Mouse (Mus musculus): Measurements from ENCODE around the gene Slc8a1. TPM values are rescaled to one million over a fixed set of nuclear protein-coding genes. Genes with fewer than 3 reads are reported as not detected.

Gene Slc8a1
- polyA plus RNA-seq, 1 experiment from 2014 or later, result 5.1 TPM

GRCm38 (mm10) chr17:81433148-81433547 lies 305.0 kb downstream of the Slc8a1 start:
- Histone ChIP-seq H3K4me1 (no peaks in the 10 kb centered on the region), H3K4me2 (replicated peaks) (no peak overlapping the region), H3K27me3 (no peaks in the 10 kb centered on the region), H3K9ac (replicated peaks) (no peak overlapping the region), H3K9me3 (no peaks in the 10 kb centered on the region), H3K4me3 (no peak overlapping the region), H3K36me3 (no peaks in the 10 kb centered on the region), H3K27ac (replicated peaks) (no peak overlapping the region)
- 49% methylated on average over 5 of the region's 5 CpGs for WGBS
- ATAC-seq (ENCODE audit: low FRiP score, low read depth), result no peak

- WGBS, result 80% methylated on average over 2 of the region's 2 CpGs
- no peak overlapping the region for H3K4me3 ChIP-seq
- no peaks in the 10 kb centered on the region for H3K9me3 ChIP-seq
- no peaks in the 10 kb centered on the region for H3K4me1 ChIP-seq
- ATAC-seq (ENCODE audit: low FRiP score, low read depth), result no peak
- no peak overlapping the region for H3K4me2 ChIP-seq (replicated peaks)
- no peaks in the 10 kb centered on the region for H3K27me3 ChIP-seq
- H3K27ac ChIP-seq (replicated peaks), result no peak overlapping the region
- no peaks in the 10 kb centered on the region for H3K36me3 ChIP-seq
- no peak overlapping the region for H3K9ac ChIP-seq (replicated peaks)
Measured at GRCm38 (mm10) chr17:81432733-81433132, 305.4 kb downstream of the Slc8a1 start.

GRCm38 (mm10) chr17:81427245-81427644 lies 310.9 kb downstream of the Slc8a1 start:
- no peak overlapping the region for H3K27ac ChIP-seq (replicated peaks)
- ATAC-seq (ENCODE audit: low FRiP score, low read depth), result no peak
- H3K4me1 ChIP-seq, result peaks cover 7% of the 10 kb centered on the region; the same call in 1 of the 2 replicates
- no peak overlapping the region for H3K4me3 ChIP-seq
- no peaks in the 10 kb centered on the region for H3K36me3 ChIP-seq
- peaks cover 3% of the 10 kb centered on the region; the same call in 1 of the 2 replicates for H3K27me3 ChIP-seq
- H3K9ac ChIP-seq (replicated peaks), result no peak overlapping the region
- H3K4me2 ChIP-seq (replicated peaks), result no peak overlapping the region
- 87% methylated on average over 7 of the region's 7 CpGs for WGBS
- H3K9me3 ChIP-seq, result no peaks in the 10 kb centered on the region

GRCm38 (mm10) chr17:81424256-81424912 lies 313.8 kb downstream of the Slc8a1 start:
- H3K9ac ChIP-seq (replicated peaks), result no peak overlapping the region
- H3K4me2 ChIP-seq (replicated peaks), result no peak overlapping the region
- no peaks in the 10 kb centered on the region for H3K36me3 ChIP-seq
- peaks cover 3% of the 10 kb centered on the region; the same call in 1 of the 2 replicates for H3K27me3 ChIP-seq
- 44% methylated on average over 10 of the region's 10 CpGs for WGBS
- H3K4me3 ChIP-seq, result no peak overlapping the region
- ATAC-seq (ENCODE audit: low FRiP score, low read depth), result no peak
- no peak overlapping the region for H3K27ac ChIP-seq (replicated peaks)
- no peaks in the 10 kb centered on the region for H3K9me3 ChIP-seq
- peaks cover 11% of the 10 kb centered on the region for H3K4me1 ChIP-seq

GRCm38 (mm10) chr17:81419802-81420459 lies 318.2 kb downstream of the Slc8a1 start:
- ATAC-seq (ENCODE audit: low FRiP score, low read depth), result peak; percentile 89
- peak overlapping the region; percentile 63 for H3K27ac ChIP-seq (replicated peaks)
- 49% methylated on average over 10 of the region's 10 CpGs for WGBS

GRCm38 (mm10) chr17:81416361-81417114 lies 321.6 kb downstream of the Slc8a1 start:
- Histone ChIP-seq H3K9ac (replicated peaks) (no peak overlapping the region), H3K4me1 (peaks cover 5% of the 10 kb centered on the region; the same call in 1 of the 2 replicates), H3K36me3 (no peaks in the 10 kb centered on the region), H3K27me3 (no peaks in the 10 kb centered on the region), H3K4me2 (replicated peaks) (no peak overlapping the region), H3K9me3 (no peaks in the 10 kb centered on the region), H3K27ac (replicated peaks) (no peak overlapping the region), H3K4me3 (no peak overlapping the region)
- 89% methylated on average over 6 of the region's 6 CpGs for WGBS
- ATAC-seq (ENCODE audit: low FRiP score, low read depth), result no peak

More at GRCm38 (mm10) chr17:81419802-81420459, 318.2 kb downstream of the Slc8a1 start:
- H3K9me3 ChIP-seq, result no peaks in the 10 kb centered on the region
- peaks cover 11% of the 10 kb centered on the region for H3K4me1 ChIP-seq
- no peaks in the 10 kb centered on the region for H3K36me3 ChIP-seq
- H3K4me2 ChIP-seq (replicated peaks), result no peak overlapping the region
- no peaks in the 10 kb centered on the region for H3K27me3 ChIP-seq
- no peak overlapping the region for H3K4me3 ChIP-seq
- no peak overlapping the region for H3K9ac ChIP-seq (replicated peaks)

GRCm38 (mm10) chr17:81412736-81413135 lies 325.4 kb downstream of the Slc8a1 start:
- Histone ChIP-seq H3K4me2 (replicated peaks) (no peak overlapping the region), H3K9ac (replicated peaks) (no peak overlapping the region), H3K27ac (replicated peaks) (no peak overlapping the region), H3K27me3 (no peaks in the 10 kb centered on the region), H3K4me3 (no peak overlapping the region), H3K9me3 (no peaks in the 10 kb centered on the region), H3K36me3 (no peaks in the 10 kb centered on the region), H3K4me1 (no peaks in the 10 kb centered on the region)
- ATAC-seq (ENCODE audit: low FRiP score, low read depth), result no peak
- WGBS, result 90% methylated on average over 4 of the region's 4 CpGs

GRCm38 (mm10) chr17:81404225-81404624 lies 334.0 kb downstream of the Slc8a1 start:
- Histone ChIP-seq H3K4me2 (replicated peaks) (no peak overlapping the region), H3K4me1 (0 out of 2 replicates have a peak, but pooled peaks cover 15% of the 10 kb centered on the region), H3K27me3 (no peaks in the 10 kb centered on the region), H3K9ac (replicated peaks) (no peak overlapping the region), H3K36me3 (no peaks in the 10 kb centered on the region), H3K27ac (replicated peaks) (no peak overlapping the region), H3K9me3 (no peaks in the 10 kb centered on the region), H3K4me3 (no peak overlapping the region)
- WGBS, result 43% methylated on average over 4 of the region's 4 CpGs
- no peak for ATAC-seq (ENCODE audit: low FRiP score, low read depth)

- ATAC-seq (ENCODE audit: low FRiP score, low read depth), result no peak
- H3K4me2 ChIP-seq (replicated peaks), result no peak overlapping the region
- no peak overlapping the region for H3K27ac ChIP-seq (replicated peaks)
- no peak overlapping the region for H3K9ac ChIP-seq (replicated peaks)
- H3K4me1 ChIP-seq, result 0 out of 2 replicates have a peak, but pooled peaks cover 15% of the 10 kb centered on the region
- H3K9me3 ChIP-seq, result no peaks in the 10 kb centered on the region
- WGBS, result 87% methylated on average over 4 of the region's 4 CpGs
- H3K4me3 ChIP-seq, result no peak overlapping the region
- no peaks in the 10 kb centered on the region for H3K36me3 ChIP-seq
- H3K27me3 ChIP-seq, result no peaks in the 10 kb centered on the region
Measured at GRCm38 (mm10) chr17:81403121-81403520, 335.1 kb downstream of the Slc8a1 start.

- no peak overlapping the region for H3K9ac ChIP-seq (replicated peaks)
- H3K27me3 ChIP-seq, result no peaks in the 10 kb centered on the region
- no peak overlapping the region for H3K4me3 ChIP-seq
- 81% methylated on average over 2 of the region's 2 CpGs for WGBS
- no peak overlapping the region for H3K4me2 ChIP-seq (replicated peaks)
- ATAC-seq (ENCODE audit: low FRiP score, low read depth), result no peak
- no peaks in the 10 kb centered on the region for H3K36me3 ChIP-seq
- H3K4me1 ChIP-seq, result 0 out of 2 replicates have a peak, but pooled peaks cover 15% of the 10 kb centered on the region
- H3K9me3 ChIP-seq, result no peaks in the 10 kb centered on the region
- no peak overlapping the region for H3K27ac ChIP-seq (replicated peaks)
Measured at GRCm38 (mm10) chr17:81402636-81403035, 335.5 kb downstream of the Slc8a1 start.

- Histone ChIP-seq H3K9me3 (no peaks in the 10 kb centered on the region), H3K9ac (replicated peaks) (no peak overlapping the region), H3K27me3 (no peaks in the 10 kb centered on the region), H3K36me3 (no peaks in the 10 kb centered on the region), H3K4me1 (0 out of 2 replicates have a peak, but pooled peaks cover 15% of the 10 kb centered on the region), H3K4me3 (no peak overlapping the region), H3K27ac (replicated peaks) (no peak overlapping the region), H3K4me2 (replicated peaks) (no peak overlapping the region)
- 71% methylated on average over 5 of the region's 5 CpGs for WGBS
- ATAC-seq (ENCODE audit: low FRiP score, low read depth), result no peak
Measured at GRCm38 (mm10) chr17:81400377-81400776, 337.8 kb downstream of the Slc8a1 start.

GRCm38 (mm10) chr17:81397434-81397833 lies 340.7 kb downstream of the Slc8a1 start:
- Histone ChIP-seq H3K9ac (replicated peaks) (no peak overlapping the region), H3K4me3 (no peak overlapping the region), H3K36me3 (no peaks in the 10 kb centered on the region), H3K4me2 (replicated peaks) (no peak overlapping the region), H3K9me3 (no peaks in the 10 kb centered on the region), H3K4me1 (0 out of 2 replicates have a peak, but pooled peaks cover 6% of the 10 kb centered on the region), H3K27me3 (no peaks in the 10 kb centered on the region), H3K27ac (replicated peaks) (no peak overlapping the region)
- ATAC-seq (ENCODE audit: low FRiP score, low read depth), result no peak
- WGBS, result 54% methylated on average over 1 of the region's 1 CpGs

Data from midbrain, embryonic 12.5 days (tissue).